Mouse (Mus musculus): Measurements from ENCODE around the gene Tspan3. TPM values are rescaled to one million over a fixed set of nuclear protein-coding genes. Genes with fewer than 3 reads are reported as not detected.
A peak's percentile ranks its signal among the peaks of the same experiment; 100 is the strongest.

The Tspan3 gene
- 100 to 1,000 TPM; 345 to 387 TPM for total RNA-seq (2021)

DNA sequence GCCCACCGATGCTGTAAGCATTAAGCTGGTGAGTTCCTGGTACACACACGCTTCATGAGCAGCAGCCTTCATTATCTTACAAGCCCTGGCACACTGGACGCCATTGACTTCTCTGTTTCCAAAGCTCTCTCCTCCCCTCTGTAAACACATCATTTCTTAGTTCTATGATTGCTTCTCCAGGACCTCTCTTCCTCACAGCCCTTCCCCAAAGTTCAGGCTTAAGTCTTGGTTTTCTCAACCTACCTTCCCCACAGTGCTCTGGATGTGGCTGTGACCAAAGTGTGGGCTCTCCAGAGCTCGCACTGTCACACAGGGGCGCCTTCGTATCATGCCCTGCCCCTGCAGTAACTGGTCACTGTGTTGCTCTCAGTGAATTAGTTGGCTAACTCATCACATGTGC lies at the start of gene Tspan3:
Tspan3 (minus strand) TSS at position 101 of the 400 bp plus-strand sequence.
- DNase-seq (ENCODE audit: low spot score in 2 of 2): no peak

GRCm38 (mm10) chr9:56213451-56214291 lies 48.4 kb upstream of the Tspan3 start:
- intact Hi-C loops (cut with DNase I): loop anchor here (2.0 to 10.0 kb wide), 5 partner anchors 49 to 399 kb away; partner anchors contain the start of genes Hmg20a and Peak1
- peak; percentile 33 to 59 for DNase-seq (ENCODE audit: low spot score in 2 of 2)

More for the DNA sequence above, at the start of gene Tspan3:
- intact Hi-C loops (cut with DNase I): no loop called here

DNA sequence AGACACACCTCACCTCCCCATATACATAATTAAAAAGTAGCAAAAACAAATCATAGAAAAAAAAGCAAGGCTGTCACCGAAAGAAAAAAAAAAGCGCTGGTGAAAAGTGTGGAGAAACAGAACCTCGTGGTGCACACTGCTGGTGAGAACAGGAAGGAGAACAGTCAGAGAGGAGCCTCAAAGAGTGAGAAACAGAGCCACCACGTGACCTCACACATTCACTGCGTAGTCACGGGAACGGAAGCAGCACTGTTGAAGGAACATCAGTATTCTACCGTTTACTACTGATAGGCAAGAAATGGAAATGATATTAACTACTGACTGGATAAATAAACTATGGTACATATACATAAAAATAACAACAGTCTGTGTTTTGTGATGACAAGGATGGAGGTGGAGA lies 43.5 kb upstream of the Tspan3 start:
- DNase-seq (ENCODE audit: low spot score in 2 of 2): no peak
- intact Hi-C loops (cut with DNase I): no loop called here

- DNase-seq (ENCODE audit: low spot score in 2 of 2): no peak
- intact Hi-C loops (cut with DNase I): no loop called here
These were observed 42.2 kb upstream of the Tspan3 start for GRCm38 (mm10) chr9:56207516-56207915.

DNA sequence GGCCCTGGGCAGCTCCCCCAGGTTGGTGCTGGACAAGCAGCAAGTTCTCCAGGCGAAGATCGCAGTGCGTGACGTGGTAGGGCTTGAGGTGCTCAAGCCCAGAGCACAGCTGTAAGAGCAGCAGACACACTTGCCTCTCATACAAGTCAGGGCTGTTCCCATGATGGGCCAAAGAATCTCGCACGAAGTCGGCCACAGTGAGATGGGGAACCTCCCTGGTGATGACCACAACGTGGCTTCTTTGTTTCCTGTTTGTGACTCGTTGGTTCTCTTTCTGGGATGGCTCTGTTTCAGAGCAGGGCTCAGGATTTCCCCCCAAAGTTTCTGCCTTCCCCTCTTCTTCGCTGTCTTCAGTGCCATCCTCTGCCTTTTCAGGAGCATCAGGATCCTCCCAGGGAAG lies 41.8 kb upstream of the Tspan3 start:
- no peak for DNase-seq (ENCODE audit: low spot score in 2 of 2)
- intact Hi-C loops (cut with DNase I): no loop called here

DNA sequence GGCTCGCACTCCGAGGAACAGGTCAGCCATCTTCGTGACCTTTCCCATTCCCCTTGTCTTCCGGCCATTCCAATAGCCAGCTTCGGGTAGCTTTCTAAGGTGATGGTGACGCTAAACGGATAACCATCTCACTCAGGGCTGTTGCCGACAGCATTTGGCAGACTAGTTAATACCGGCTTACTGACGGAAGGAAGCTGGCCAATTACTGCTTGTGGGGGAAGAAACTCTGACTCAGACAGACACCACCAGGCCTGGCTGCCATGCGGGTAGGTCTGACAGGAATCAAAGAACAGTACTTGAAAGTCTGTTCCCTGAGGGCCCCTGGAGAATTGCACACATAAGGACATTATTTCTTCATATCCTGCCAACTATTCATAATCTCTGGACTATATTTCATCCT lies 40.1 kb upstream of the Tspan3 start:
- intact Hi-C loops (cut with DNase I): no loop called here
- DNase-seq (ENCODE audit: low spot score in 2 of 2): no peak

DNA sequence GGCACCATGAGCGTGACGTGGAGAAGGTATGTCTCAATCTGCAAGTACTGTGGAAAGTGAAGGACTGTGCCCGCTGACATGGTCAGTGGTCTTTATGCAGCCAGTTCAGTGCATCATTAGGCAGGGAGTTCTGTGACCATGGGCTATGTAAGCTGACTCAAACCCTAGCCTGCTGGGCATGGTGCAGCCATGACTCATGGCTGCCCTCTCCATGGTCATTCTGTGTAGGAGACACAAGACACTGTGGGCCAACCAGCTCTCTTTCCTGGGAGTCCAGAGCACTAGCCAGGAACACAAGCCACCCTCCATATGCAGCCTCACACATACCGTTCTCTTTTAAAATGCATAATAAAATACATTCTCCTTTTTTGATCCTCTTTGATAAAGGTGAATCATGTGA lies 39.0 kb upstream of the Tspan3 start:
- intact Hi-C loops (cut with DNase I): no loop called here
- no peak for DNase-seq (ENCODE audit: low spot score in 2 of 2)

GRCm38 (mm10) chr9:56200645-56201314 lies 35.5 kb upstream of the Tspan3 start:
- DNase-seq (ENCODE audit: low spot score in 2 of 2): peak; percentile 61 to 80
- intact Hi-C loops (cut with DNase I): no loop called here

DNA sequence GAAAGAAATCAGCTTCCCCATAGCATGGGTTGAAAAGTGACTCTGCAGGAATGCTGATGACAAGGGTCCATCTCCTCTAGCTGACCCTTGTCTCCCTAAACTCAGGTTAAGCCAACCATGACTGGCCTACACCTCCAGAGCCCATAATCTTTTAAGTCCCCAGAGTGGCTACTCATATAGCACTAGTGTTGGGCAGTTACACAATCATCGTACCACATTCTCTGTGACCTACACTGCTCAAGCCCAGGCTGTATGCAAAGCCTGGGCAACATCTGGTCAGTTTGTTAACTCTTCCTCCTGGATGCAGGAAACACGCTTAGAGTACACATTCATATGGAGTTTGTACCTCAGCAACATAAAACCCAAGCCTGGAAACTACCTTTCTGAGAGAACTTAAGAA lies 34.9 kb upstream of the Tspan3 start:
- DNase-seq (ENCODE audit: low spot score in 2 of 2): no peak
- intact Hi-C loops (cut with DNase I): no loop called here

GRCm38 (mm10) chr9:56196921-56197320 lies 31.6 kb upstream of the Tspan3 start:
- intact Hi-C loops (cut with DNase I): no loop called here
- DNase-seq (ENCODE audit: low spot score in 2 of 2): no peak

GRCm38 (mm10) chr9:56195193-56195592 lies 29.9 kb upstream of the Tspan3 start:
- intact Hi-C loops (cut with DNase I): no loop called here
- DNase-seq (ENCODE audit: low spot score in 2 of 2): no peak

DNA sequence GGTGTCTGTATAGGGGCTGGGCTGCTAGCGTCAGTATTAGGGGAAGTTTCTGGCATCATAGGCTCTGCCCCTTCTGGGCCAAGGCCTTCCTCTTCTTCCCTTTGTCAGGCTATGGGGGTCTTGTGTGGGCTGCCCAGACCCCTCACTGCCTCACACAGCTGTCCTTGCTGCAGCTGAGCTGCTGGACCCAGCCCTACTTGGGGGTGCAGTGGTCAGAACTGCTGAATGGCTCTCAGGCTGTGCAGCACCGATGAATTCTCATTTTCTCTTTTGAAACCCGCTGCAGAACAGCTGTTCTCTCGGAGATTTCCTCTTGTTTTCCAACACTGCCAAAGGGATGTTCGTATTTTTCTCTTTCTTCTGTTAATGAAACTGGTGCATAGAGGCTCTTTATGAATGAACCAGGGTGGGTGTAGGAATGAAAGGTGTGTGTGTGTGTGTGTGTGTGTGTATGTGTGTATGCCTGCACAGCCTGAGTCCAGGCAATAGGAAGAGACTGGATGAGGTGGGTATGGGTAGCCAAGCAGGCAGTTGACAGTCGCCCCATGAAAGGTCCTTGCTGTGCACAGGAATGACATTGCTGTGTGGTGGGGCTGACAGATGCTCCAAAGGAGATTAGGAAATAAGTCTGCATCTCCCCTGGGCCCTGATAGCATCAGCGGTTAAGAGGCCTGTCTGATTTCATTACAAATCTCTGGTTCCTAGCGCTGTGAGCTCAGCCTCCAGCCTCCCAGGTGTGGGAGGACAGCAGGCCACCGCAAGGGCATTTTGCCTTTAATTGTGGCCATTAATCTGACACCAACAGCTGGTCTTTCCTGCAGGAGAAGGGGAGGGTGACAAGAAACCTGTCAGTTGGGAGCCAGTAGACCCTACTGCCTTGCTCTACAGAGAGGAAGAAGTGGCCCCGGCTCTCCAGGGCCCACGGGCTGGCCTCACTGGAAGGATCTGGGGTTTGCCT lies 26.5 kb upstream of the Tspan3 start:
- intact Hi-C loops (cut with DNase I): no loop called here
- DNase-seq (ENCODE audit: low spot score in 2 of 2): no peak

- intact Hi-C loops (cut with DNase I): no loop called here
- no peak for DNase-seq (ENCODE audit: low spot score in 2 of 2)
These were observed 15.0 kb upstream of the Tspan3 start for GRCm38 (mm10) chr9:56180118-56180781.

DNA sequence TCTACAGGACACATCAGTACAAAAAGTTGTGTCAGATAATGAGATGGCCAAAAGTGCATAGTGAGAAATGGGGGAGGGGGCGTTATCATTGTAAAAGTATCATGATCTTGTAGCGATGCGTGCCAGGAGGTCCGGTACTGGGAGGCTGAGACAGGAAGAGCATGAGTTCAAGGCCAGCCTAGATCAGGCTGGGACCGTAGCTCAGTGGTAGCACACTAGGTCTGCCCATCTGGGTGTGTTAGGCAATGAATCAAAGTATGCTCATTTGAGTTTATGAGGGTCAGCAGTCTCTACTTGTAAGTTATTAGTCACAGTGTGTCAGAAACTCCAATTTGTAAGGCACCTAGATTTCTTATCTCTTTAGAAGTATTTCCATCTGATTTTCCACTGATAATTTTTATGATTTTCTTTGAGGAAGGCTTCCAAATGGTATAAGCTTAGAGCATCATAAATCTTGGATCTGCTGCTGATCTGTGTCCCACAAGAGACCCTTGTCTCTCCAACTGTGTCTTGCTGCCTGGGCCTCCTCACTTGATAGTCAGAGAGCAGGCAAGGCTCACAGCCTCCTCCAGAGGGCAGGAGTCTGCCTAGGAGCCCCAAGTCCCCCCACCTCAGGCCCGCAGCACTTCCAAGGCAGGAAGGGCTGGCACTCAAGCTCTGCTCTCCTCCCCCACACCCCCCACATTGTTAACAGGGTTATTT lies 14.3 kb upstream of the Tspan3 start:
- no peak for DNase-seq (ENCODE audit: low spot score in 2 of 2)
- intact Hi-C loops (cut with DNase I): no loop called here

DNA sequence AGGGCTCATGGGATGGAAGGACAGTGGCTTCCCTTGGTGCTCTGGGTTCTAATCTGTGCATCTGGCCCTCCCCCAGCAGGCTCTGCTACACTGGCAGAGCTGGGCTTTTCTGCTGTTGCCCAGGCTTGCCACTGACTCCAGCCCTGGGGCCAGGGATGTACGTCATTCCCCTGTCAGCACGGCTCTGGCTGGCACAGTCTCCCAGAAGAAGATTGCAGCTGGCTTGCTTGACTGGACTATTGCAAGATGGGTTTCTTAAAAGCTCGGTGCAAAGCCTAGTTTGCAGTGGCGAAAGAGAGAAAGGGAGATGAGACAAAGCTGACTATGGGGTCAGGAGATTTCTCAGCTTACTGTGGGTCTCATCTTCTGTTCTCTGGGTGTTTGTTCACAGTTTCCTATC lies 12.1 kb upstream of the Tspan3 start:
- intact Hi-C loops (cut with DNase I): no loop called here
- DNase-seq (ENCODE audit: low spot score in 2 of 2): no peak

GRCm38 (mm10) chr9:56175316-56175715 lies 10.0 kb upstream of the Tspan3 start:
- no peak for DNase-seq (ENCODE audit: low spot score in 2 of 2)
- intact Hi-C loops (cut with DNase I): no loop called here

DNA sequence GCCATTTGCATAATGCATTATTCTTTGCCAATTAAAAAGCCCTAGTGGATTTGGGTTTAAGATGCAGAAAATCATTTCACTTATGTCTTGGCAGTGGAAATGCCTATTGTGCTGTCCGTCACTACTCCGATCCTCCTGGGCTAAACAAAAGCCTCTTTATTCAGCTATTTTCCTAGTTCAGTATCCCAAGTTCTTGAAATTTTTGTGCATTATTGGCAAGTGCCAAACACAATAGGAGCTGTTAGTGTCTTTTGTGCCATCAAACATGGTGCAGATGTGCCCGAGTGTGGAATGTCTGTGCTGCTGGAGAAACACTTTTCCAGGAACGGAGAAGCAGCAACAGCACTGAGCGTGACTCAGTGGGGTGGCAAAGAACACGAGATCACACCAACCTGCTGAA lies 2.4 kb upstream of the Tspan3 start:
- DNase-seq (ENCODE audit: low spot score in 2 of 2): no peak
- intact Hi-C loops (cut with DNase I): no loop called here

DNA sequence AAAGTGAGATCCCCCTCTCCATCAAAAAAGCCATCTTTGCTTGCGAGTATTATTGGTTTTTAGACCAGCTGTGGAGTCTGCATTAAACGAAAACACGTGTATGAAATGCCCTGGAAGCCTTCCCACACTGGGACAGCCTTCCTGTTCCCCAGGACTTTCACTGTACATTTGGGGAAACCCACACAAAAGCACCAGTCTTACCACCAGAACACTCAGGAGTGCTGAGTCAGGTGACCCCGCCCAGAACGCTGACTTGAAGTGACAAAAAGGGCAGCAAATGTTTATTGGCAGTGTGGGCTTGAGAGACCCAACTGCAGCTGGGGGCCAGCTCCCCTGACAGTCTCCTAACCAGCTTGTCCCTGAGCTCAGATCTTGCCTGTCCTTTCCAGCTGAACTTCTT lies 884 bp upstream of the Tspan3 start:
- no peak for DNase-seq (ENCODE audit: low spot score in 2 of 2)
- intact Hi-C loops (cut with DNase I): no loop called here

Data from left cerebral cortex, postnatal 36 days (tissue).